Mouse (Mus musculus) stomach, postnatal 0 days (tissue): Measurements from ENCODE around the gene Ypel2.

Source experiments
- CTCF ChIP-seq: IDR thresholded peaks from 2 replicates; pipeline ENCODE4 v1.5.1; 2016; ENCODE audit warnings: antibody characterized with exemption, low read depth, mild to moderate bottlenecking, moderate library complexity
- EP300 ChIP-seq: optimal IDR thresholded peaks from 2 replicates; pipeline ENCODE3; 2016; ENCODE audit warnings: antibody characterized with exemption

DNA sequence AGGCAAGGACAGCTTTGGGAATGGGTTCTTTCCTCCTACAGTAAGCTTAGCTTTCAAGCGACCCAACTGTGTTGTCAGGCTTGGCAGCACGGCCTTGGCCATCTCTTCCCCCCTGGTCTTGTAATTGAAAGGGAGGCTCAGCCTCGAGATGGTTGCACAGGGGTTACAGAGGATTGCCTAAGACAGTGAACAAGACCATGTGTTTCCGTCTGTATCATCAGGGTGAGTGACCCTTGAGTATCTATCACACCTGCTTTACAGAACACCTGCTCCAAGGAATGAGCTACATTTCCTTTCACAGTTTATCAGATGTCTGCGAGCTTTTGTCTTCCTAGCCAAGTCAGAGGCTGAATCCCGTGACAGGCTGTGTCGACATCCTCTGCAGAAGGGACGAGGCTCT, 48.4 kb downstream of the Ypel2 start:
- TF ChIP-seq EP300 (no peak), CTCF (no peak)
